Mouse (Mus musculus) midbrain, embryonic 16.5 days (tissue): Measurements from ENCODE around the gene Ccdc171. TPM values are rescaled to one million over a fixed set of nuclear protein-coding genes. Genes with fewer than 3 reads are reported as not detected.
"Not testable (repeated sequence)": the region's sequence is repeated elsewhere in the genome, so short reads cannot be mapped to it uniquely, and the experiment has no call there.

Source experiments
- ATAC-seq: fragments of 200-750 bp; cut with Nextera tagmentation; 2 replicates; pipeline ENCODE4 v1.8.0; 2017; ENCODE audit warnings: moderate TSS enrichment
- H3K27ac ChIP-seq: fragments of 300-500 bp; sonication (generic); 2 replicates; pipeline ENCODE4 v1.5.1; 2014; ENCODE audit warnings: mild to moderate bottlenecking, low read length, mixed read lengths
- H3K27me3 ChIP-seq: fragments of 300-500 bp; sonication (generic); 2 replicates; pipeline ENCODE4 v1.6.1; 2014; ENCODE audit warnings: low read depth, low read length, mixed read lengths; ENCODE audit not compliant: control insufficient read depth, insufficient read depth
- H3K36me3 ChIP-seq: fragments of 300-500 bp; sonication (generic); 2 replicates; pipeline ENCODE4 v1.6.1; 2014; ENCODE audit warnings: mild to moderate bottlenecking, low read length, moderate library complexity, mixed read lengths; ENCODE audit not compliant: control insufficient read depth, insufficient read depth
- H3K4me1 ChIP-seq: fragments of 300-500 bp; sonication (generic); 2 replicates; pipeline ENCODE4 v1.6.1; 2014; ENCODE audit warnings: mild to moderate bottlenecking, low read length, mixed read lengths; ENCODE audit not compliant: control insufficient read depth, insufficient read depth
- H3K4me2 ChIP-seq: fragments of 300-500 bp; sonication (generic); 2 replicates; pipeline ENCODE4 v1.6.1; 2014; ENCODE audit warnings: mild to moderate bottlenecking, low read length, mixed read lengths
- H3K4me3 ChIP-seq: fragments of 300-500 bp; sonication (generic); 2 replicates; pipeline ENCODE4 v1.5.1; 2014; ENCODE audit warnings: low read depth, mild to moderate bottlenecking, low read length, moderate library complexity, mixed read lengths
- H3K9ac ChIP-seq: fragments of 300-500 bp; sonication (generic); 2 replicates; pipeline ENCODE4 v1.6.1; 2014; ENCODE audit warnings: low read depth, low read length, mixed read lengths
- H3K9me3 ChIP-seq: fragments of 300-500 bp; sonication (generic); replicated peaks from 2 replicates; pipeline ENCODE4 v1.6.1; 2014; ENCODE audit warnings: mild to moderate bottlenecking, low read length, mixed read lengths; ENCODE audit not compliant: control insufficient read depth, poor library complexity, severe bottlenecking
- WGBS: fragments of 180-500 bp; shearing (Covaris S2); extraction: QIAGEN DNeasy Blood & Tissue Kit; methylation state at CpG from one replicate; pipeline ENCODE4 v1.1.7; 2014; 5-methylcytosine and 5-hydroxymethylcytosine counted together
- polyA plus RNA-seq: library from polyadenylated mRNA; unstranded; fragments of >200 nt; fragmentation: Nextera tagmentation; extraction: Ambion mirVana; gene quantifications from 2 replicates; pipeline ENCODE4 v1.2.1, GENCODE M21; 2015

Ccdc171 gene
- polyA plus RNA-seq: 3.5 TPM in 2 replicates

DNA sequence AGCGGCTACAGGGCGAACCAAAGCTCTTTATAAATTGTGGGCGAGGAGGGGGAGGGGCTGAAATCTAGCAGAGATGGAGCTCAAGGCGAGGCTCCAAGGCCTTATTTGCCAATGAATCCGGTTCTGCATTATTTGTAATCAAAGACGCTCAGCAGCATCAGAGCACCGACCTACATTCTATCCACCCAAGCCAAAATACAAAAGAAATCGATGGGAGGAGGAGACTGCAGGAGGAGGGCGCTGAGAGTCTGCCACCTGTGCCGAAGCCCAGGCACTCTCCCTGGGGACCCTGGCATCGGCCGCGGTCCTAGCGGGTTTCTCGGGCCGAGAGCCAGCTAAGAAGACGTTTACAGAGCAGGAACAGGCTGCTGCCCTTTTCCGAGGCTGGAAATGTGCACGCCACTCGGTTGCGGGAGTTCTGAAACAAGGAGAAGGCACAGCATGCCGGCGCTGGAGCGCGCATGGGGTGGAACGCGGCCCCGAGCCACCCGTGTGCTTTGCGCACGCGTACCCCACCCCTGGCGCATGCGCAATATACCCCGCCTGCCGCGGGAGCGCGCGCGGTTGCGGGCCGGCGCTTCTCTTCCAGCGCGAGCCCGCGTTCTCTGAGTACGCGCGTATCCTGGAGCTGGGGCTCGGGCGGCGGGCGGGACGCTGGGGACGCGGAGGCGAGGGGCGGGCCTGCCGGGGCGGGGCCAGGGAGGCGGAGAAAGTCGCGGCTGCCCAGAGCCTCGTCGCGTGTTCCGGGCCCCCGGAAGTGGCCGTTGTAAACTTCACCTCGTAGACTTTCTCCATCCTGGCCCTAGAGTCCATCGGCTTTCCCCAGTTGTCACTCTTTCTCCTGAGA, at the start of gene Ccdc171:
Ccdc171 (plus strand) TSS at position 703 of the 847 bp plus-strand sequence.
- Histone ChIP-seq H3K27me3 (no peaks in the 10 kb centered on the region), H3K4me2 (peak within 1 kb of the TSS; percentile 71), H3K4me3 (peak within 1 kb of the TSS; percentile 67), H3K27ac (peak within 1 kb of the TSS; percentile 100), H3K9ac (peak within 1 kb of the TSS; percentile 95), H3K4me1 (peaks cover 18% of the 10 kb centered on the region), H3K9me3 (no peaks in the 10 kb centered on the region), H3K36me3 (no peaks in the 10 kb centered on the region)
- under 1% methylated on average over 65 of the region's 73 CpGs for WGBS
- ATAC-seq: peak; percentile 96

DNA sequence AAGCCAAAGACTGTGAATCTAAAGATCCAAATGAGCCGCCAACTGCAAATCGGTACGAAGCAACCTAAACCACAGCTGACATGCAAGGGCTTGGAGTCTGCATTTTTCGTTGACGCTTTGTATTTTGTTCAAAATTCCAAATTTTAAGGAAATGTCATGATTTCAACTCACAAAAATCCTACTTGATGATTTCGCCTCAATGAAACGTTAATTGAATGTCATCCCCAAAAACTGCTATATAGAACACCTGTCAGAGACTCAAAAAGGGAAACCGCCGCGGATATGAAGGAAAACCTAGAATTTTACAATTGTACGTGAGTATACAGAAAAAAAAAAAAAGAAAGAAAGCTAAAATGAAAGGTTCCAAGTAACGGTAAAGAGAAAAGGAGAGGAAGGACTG, 40.1 kb upstream of the Ccdc171 start:
- Histone ChIP-seq H3K9ac (peak overlapping the region; percentile 93), H3K4me1 (peaks cover 30% of the 10 kb centered on the region), H3K9me3 (no peaks in the 10 kb centered on the region), H3K27me3 (no peaks in the 10 kb centered on the region), H3K36me3 (peaks cover 8% of the 10 kb centered on the region), H3K27ac (peak overlapping the region; percentile 99), H3K4me3 (peak overlapping the region; percentile 90), H3K4me2 (peak overlapping the region; percentile 68)
- no peak for ATAC-seq
- 10% methylated on average over 12 of the region's 12 CpGs for WGBS

DNA sequence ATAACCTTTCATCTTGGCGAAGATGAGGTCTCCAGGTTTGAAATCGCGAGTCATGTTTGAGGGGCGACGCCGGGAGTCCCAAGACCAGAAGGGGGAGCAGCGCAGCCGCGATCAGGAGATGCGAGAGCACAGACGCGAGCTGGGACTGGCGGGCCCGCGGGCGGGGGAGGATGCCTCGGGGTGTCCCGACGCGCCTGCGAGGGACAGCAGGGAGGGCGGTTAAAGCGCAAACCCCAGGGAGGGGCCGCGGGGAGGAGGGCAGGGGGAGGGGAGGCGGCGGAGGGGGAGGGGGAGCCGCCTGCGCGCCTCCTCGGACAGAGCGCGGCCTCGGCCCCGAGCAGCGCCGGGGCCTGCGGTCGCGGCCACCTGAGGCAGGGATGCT, 39.6 kb upstream of the Ccdc171 start:
- Histone ChIP-seq H3K9ac (peak overlapping the region; percentile 93), H3K4me1 (peaks cover 30% of the 10 kb centered on the region), H3K4me3 (peak overlapping the region; percentile 90), H3K9me3 (no peaks in the 10 kb centered on the region), H3K27me3 (no peaks in the 10 kb centered on the region), H3K27ac (peak overlapping the region; percentile 99), H3K36me3 (peaks cover 8% of the 10 kb centered on the region), H3K4me2 (peak overlapping the region; percentile 68)
- peak; percentile 70 for ATAC-seq
- 1% methylated on average over 26 of the region's 40 CpGs for WGBS

DNA sequence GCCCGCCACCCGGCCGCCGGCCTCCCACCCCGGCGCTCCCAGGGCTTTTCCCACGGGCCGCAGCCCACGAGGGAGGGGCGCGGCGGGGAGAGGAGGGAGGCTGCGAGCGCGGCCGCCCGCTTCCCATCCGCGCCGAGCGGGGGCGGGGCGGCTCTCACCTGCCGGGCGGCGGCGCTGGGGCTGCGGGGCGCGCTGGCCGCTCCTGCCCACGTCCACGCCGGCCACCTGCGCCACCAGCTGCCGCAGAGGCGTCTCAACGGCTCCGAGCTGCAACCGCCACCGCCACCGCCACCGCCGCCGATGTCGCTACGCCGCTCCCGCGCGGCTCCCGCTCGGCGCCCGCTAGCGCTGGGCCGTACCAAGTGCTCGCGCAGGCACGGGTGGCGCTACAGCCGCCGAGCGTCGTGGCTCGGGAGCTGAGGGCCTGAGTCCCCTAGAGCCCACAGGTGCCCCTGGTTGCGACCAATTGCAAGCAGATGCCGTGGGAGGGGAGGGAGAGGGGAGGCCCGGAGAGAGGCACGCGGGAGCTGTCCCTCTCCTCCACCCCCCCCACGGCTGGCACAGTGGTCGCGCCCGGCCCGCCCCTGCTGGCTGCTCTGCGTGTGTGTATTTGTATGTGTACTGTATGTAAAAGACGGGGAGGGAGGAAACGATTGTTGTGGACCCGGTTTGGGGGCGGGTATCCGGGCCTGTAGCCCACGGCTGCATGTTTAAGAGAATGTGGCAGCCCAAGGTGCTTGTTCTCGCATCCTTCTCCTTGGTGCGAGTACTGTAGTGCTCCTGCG, 39.0 kb upstream of the Ccdc171 start, which contains the start of gene Psip1:
Psip1 (minus strand) TSS at position 343 of the 785 bp plus-strand sequence.
- 0% methylated on average over 21 of the region's 86 CpGs for whole genome bisulfite sequencing
- Histone ChIP-seq H3K36me3 (peaks cover 5% of the 10 kb centered on the region), H3K9ac (peak within 1 kb of the TSS; percentile 93), H3K4me3 (peak within 1 kb of the TSS; percentile 90), H3K4me1 (peaks cover 30% of the 10 kb centered on the region), H3K27me3 (no peaks in the 10 kb centered on the region), H3K4me2 (peak within 1 kb of the TSS; percentile 68), H3K9me3 (no peaks in the 10 kb centered on the region), H3K27ac (peak within 1 kb of the TSS; percentile 99)
- ATAC-seq: peak; percentile 96

DNA sequence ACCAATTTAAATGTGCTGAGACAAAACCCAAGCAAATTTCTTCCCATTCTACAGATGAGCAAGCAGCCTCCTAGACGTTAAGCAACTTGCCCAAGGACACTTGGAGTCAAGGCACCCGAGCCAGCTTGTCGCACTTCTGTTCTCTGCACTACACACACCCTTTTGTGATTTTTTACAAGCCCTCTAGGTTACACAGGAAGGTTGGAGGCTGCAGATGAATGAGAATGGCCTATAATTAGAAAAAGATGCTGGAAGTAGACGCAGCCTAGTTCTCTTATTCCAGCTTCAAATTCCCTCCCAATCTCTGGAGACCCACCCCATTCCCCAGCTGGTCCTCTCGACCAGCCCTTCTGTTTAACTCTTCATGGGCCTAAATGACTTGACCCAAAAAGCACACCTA, 36.2 kb upstream of the Ccdc171 start:
- no peak for ATAC-seq
- H3K4me1 ChIP-seq: peaks cover 15% of the 10 kb centered on the region
- WGBS: 36% methylated on average over 5 of the region's 5 CpGs
- H3K36me3 ChIP-seq: no peaks in the 10 kb centered on the region
- H3K4me2 ChIP-seq: no peak overlapping the region
- H3K4me3 ChIP-seq: no peak overlapping the region
- no peak overlapping the region for H3K9ac ChIP-seq
- no peaks in the 10 kb centered on the region for H3K27me3 ChIP-seq
- H3K9me3 ChIP-seq: no peaks in the 10 kb centered on the region
- H3K27ac ChIP-seq: no peak overlapping the region

DNA sequence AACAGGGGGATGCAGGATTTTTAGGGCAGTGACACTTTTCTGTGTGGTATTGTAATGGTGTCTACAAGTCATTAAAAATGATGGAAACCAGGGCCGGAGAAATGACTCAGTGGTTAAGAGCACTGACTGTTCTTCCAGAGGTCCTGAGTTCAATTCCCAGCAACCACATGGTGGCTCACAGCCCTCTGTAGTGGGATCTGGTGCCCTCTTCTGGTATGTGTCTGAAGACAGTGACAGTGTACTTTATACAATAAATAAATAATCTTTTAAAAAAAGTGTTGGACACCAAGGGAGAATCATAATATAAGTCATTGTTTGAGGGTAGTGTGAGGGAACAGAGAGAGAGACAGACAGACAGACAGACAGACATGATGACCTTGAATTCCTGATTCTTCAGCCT, 32.2 kb upstream of the Ccdc171 start:
- Histone ChIP-seq H3K4me2 (no peak overlapping the region), H3K4me3 (no peak overlapping the region), H3K27me3 (no peaks in the 10 kb centered on the region), H3K36me3 (no peaks in the 10 kb centered on the region), H3K4me1 (no peaks in the 10 kb centered on the region), H3K9me3 (no peaks in the 10 kb centered on the region), H3K9ac (no peak overlapping the region), H3K27ac (no peak overlapping the region)
- WGBS: 90% methylated on average over 1 of the region's 1 CpGs
- ATAC-seq: no peak

DNA sequence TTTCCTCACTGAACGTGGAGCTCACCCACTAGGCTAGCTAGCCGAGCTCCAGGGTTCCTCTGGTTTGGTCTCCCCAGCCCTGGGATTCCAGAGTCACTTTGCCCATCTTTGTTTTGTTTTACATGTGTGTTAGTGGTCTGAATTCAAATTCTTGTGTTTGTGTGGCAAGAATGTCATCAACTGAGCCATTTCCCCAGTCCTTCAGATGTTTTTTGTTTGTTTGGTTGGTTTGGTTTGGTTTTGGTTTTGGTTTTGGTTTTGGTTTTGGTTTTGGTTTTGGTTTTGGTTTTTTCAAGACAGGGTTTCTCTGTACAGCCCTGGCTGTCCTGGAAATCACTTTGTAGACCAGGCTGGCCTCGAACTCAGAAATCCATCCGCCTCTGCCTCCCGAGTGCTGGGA, 28.3 kb upstream of the Ccdc171 start:
- H3K4me2 ChIP-seq, H3K27me3 ChIP-seq, H3K27ac ChIP-seq, H3K4me3 ChIP-seq, H3K9me3 ChIP-seq, H3K4me1 ChIP-seq, H3K9ac ChIP-seq, H3K36me3 ChIP-seq, ATAC-seq: not testable (repeated sequence)
- 90% methylated on average over 5 of the region's 5 CpGs for WGBS

DNA sequence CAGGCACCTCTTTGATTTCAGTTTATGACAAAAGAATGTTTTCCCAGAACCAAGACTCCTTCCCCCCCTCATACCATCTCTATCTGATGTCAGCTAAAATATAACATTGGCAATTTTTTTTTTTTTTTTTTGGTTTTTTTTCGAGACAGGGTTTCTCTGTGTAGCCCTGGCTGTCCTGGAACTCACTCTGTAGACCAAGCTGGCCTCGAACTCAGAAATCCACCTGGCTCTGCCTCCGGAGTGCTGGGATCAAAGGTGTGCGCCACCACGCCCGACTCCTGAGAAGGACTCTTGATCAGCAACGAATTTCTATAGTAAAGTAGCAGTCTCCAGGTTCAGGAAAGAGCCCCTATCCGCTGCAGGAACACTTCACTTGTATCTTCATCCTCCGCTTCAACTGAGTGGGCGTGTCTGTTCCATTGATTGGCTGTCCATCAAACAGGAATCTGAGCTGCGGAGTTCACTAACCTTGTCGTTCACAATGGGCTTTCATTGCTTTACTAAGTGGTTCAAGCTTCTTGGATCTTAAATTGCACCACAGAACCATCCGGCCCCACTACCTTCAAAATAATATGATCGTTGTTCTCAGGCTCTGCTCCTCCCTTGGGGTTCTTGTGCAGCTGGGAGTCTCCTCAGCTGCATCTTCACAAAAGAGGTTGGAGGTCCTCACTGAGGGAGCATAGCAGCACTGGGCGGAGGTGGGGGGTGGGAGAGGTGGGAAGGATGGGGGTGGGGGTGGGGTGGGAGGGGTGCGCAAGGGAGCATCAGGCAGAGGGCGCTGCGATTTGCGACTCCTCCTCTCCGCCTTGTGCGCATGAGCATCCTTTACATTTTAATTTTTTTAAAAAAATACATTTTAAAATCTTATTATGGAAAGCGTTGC, 24.9 kb upstream of the Ccdc171 start:
- Histone ChIP-seq H3K27ac (peak overlapping the region; percentile 64), H3K4me1 (no peaks in the 10 kb centered on the region), H3K27me3 (no peaks in the 10 kb centered on the region), H3K4me3 (peak overlapping the region; percentile 34), H3K9ac (peak overlapping the region; percentile 48; the same call in 1 of the 2 replicates), H3K36me3 (no peaks in the 10 kb centered on the region), H3K4me2 (peak overlapping the region; percentile 45), H3K9me3 (no peaks in the 10 kb centered on the region)
- 4% methylated on average over 22 of the region's 22 CpGs for WGBS
- ATAC-seq: peak; percentile 89
